Mouse (Mus musculus) macrophage (primary cell): ENCODE results near the gene Iqschfp. TPM values are rescaled to one million over a fixed set of nuclear protein-coding genes. Genes with fewer than 3 reads are reported as not detected.

Experiments used
- H3K27ac ChIP-seq: fragments of 350-480 bp; formaldehyde crosslinking; 2 replicates; pipeline ENCODE4 v1.9.0; 2021
- H3K36me3 ChIP-seq: fragments of 350-480 bp; formaldehyde crosslinking; 2 replicates; pipeline ENCODE4 v1.9.0; 2021; ENCODE audit errors: inconsistent target
- H3K4me3 ChIP-seq: fragments of 350-480 bp; formaldehyde crosslinking; 2 replicates; pipeline ENCODE4 v1.9.0; 2021; ENCODE audit errors: inconsistent target
- H3K79me2 ChIP-seq: fragments of 350-480 bp; formaldehyde crosslinking; 2 replicates; pipeline ENCODE4 v1.9.0; 2021; ENCODE audit errors: inconsistent target
- WGBS: methylation state at CpG from one replicate; pipeline ENCODE4 v1.1.7; 2026; ENCODE audit warnings: inconsistent platforms; ENCODE audit not compliant: missing documents; 5-methylcytosine and 5-hydroxymethylcytosine counted together
- polyA plus RNA-seq: library from polyadenylated mRNA; stranded (reverse); fragments of 250-400 nt; gene quantifications from 3 replicates; pipeline ENCODE4 v1.2.4, GENCODE M21; 2018; ENCODE audit warnings: inconsistent platforms

Iqschfp gene
- polyA plus RNA-seq, 1 experiment from 2014 or later, result not detected

DNA sequence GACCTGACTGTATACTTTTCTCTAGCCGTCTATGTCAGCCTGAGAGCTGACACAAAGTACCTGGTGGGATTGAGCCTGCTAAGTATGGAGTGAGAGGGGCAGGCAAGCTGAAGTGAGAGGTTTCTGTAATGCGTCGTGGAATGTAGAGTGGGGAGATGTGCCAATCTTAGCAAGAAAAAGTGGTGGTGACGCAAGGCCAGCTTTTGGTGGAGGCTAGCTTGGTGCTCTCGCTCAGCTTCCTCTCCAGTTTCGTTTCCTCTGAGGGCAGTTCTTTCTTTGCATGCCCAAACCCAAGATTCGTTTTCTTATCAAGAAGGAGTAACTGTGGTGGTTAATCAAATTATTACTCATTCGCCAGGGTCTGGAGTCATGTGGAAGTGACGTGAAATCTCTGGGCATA is 664.9 kb downstream of the Iqschfp start:
- H3K27ac ChIP-seq, result peak overlapping the region; percentile 27
- WGBS, result 9% methylated on average over 9 of the region's 9 CpGs

DNA sequence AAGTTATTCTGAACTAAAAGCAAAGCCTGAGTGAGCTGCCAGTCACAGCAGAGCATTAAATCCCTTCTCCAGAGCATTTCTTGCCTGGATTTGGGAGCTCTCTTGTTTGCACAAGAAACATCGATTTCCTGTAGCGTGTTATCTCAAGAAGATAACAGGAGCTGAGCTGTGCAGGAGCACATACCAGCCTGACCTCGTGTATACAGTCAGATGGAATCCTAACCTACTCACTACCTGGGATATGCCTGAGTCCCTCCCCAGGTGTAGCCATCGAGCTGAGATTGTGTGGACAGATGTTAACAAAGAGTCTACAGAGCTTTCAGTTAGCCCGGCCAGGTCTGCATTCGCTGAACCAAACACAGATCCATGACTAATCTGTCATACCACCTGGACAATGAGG is 666.7 kb downstream of the Iqschfp start:
- WGBS, result 85% methylated on average over 6 of the region's 6 CpGs
- H3K79me2 ChIP-seq, result no peaks in the 10 kb centered on the region

More for the DNA sequence above, 664.9 kb downstream of the Iqschfp start:
- no peaks in the 10 kb centered on the region for H3K79me2 ChIP-seq
- no peak overlapping the region for H3K4me3 ChIP-seq
- H3K36me3 ChIP-seq, result no peaks in the 10 kb centered on the region

DNA sequence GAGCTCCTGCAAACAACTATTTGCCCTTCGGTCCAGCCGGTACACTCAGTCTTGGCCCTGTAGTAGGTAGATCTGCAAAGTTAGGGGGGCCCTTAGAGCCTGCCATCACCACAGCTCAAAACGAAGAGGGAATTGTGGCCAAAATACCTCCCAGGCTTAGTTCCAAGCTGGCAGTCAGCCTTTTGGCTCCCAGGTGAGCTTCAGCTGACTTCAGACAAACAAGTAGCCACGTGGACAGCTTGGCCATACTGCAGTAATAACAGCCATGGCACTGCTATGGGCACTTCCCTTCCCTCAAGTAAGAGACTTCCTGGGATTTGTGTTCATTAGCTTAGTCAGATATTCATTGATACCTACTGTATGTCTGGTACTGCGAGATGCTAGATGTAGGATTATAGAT is 668.0 kb downstream of the Iqschfp start:
- WGBS, result 91% methylated on average over 5 of the region's 5 CpGs

More for the DNA sequence above, 666.7 kb downstream of the Iqschfp start:
- H3K27ac ChIP-seq, result no peak overlapping the region
- H3K4me3 ChIP-seq, result no peak overlapping the region
- H3K36me3 ChIP-seq, result no peaks in the 10 kb centered on the region

DNA sequence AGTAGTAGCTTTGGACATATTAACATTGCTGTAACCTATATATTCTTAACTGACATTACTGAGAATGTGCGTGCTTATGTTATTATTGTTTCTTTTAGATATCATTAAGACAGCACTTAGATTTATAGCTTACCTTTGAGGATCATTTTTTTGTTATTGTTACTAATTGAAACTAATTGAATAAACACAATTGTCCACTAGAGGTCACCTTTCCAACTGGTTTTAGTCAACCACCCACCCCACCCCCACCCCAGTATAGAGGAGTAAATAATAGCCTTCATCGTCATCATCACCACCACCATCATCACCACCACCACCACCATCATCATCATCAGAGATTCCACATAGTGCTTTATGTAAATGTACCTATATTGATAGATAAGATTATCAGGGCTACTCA is 670.8 kb downstream of the Iqschfp start:
- Histone ChIP-seq H3K4me3 (no peak overlapping the region), H3K27ac (no peak overlapping the region), H3K36me3 (no peaks in the 10 kb centered on the region), H3K79me2 (no peaks in the 10 kb centered on the region)
- WGBS, result 64% methylated on average over 2 of the region's 2 CpGs

More for the DNA sequence above, 668.0 kb downstream of the Iqschfp start:
- H3K36me3 ChIP-seq, result no peaks in the 10 kb centered on the region
- no peak overlapping the region for H3K27ac ChIP-seq
- no peaks in the 10 kb centered on the region for H3K79me2 ChIP-seq
- H3K4me3 ChIP-seq, result no peak overlapping the region

DNA sequence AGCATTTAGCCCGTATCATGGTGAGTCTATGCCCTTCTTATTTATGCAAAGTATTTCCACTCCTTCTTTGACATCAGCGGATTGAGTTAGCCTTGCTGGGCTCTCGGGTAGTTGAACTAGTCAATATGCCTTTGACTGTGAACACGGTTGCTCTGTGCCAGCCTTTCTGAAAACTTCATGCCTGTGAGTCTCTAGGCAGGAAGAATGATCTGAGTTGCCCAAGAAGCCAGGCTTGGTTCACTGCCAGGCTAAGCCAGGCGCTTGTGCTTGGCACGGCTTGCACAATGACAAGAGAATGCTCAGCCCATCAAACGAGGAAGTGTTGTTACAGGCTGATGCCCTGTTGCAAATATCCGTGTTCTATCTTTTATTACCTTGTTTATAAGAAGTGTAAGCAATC is 671.9 kb downstream of the Iqschfp start:
- Histone ChIP-seq H3K27ac (no peak overlapping the region), H3K4me3 (no peak overlapping the region), H3K36me3 (no peaks in the 10 kb centered on the region), H3K79me2 (no peaks in the 10 kb centered on the region)
- 24% methylated on average over 8 of the region's 8 CpGs for WGBS

DNA sequence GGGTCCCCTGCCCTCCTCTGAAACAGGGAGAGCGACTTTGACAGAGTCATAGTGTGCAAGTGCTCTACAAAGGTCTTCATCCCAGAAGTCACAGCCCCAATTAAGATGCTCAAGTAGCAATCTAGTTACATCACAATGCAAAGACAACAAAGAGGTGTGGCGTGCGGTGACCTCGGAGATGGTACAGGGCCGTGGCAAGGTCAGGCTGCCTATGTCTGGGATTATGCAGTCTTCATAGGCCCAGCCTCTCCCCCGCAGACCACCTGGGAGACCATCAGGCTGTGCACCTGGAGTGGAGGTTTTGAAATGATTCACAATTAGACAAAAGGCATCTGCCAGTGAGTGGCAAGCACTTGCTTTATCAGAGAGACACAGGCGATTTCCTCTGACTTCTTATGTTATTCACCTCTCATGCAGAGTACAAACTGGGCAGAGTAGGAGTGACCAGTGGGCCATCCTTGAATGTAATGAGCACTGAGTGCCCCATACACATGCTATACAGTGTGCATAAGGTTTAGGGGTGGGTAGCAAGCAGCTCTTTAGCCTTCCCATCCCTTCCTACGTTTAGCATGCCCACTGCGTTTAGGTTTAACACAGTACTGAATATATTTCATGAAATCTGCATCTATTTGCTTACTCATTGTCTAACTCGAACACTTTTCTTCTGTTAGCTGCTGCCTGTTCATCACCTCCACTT is 673.1 kb downstream of the Iqschfp start:
- Histone ChIP-seq H3K79me2 (no peaks in the 10 kb centered on the region), H3K36me3 (no peaks in the 10 kb centered on the region), H3K27ac (no peak overlapping the region), H3K4me3 (no peak overlapping the region)
- WGBS, result 94% methylated on average over 10 of the region's 10 CpGs

DNA sequence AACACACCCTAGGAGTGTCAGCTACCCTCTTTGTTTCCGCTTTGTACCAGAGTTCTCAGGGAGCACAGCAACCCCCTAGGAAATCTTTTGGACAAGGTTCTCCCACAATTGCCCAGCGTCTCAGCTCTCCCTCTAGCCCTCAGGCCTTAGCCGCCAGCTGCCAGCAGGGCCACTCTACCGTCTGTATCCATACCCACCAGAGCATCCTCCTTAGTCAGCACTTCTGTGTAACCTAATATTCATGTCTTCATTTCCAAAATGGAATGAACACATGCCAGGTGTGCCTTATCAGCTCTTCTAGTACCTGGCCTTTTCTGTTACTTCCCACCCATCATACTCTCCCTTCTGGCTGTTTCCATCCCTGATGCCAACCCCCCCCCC is 673.6 kb downstream of the Iqschfp start:
- Histone ChIP-seq H3K36me3 (no peaks in the 10 kb centered on the region), H3K27ac (no peak overlapping the region), H3K4me3 (no peak overlapping the region), H3K79me2 (no peaks in the 10 kb centered on the region)
- 94% methylated on average over 4 of the region's 4 CpGs for WGBS

DNA sequence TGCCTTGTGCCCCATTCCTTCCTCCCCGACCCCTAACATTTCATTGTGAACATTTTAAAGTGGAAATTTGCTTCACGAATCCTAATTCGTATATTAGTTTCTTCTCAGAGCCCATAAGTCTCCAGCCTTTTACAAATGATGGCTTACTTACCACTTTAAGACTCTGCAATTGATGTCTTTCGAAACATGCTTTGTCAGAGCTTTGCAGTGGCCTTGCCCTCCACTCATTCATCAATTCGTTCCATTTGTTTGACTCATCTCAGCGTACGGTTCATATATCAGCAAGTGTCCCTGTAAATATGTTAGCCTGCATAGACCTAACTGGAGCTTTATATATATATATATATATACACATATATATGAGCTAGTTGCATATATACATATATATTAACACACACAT is 675.5 kb downstream of the Iqschfp start:
- Histone ChIP-seq H3K36me3 (no peaks in the 10 kb centered on the region), H3K27ac (no peak overlapping the region), H3K4me3 (no peak overlapping the region), H3K79me2 (no peaks in the 10 kb centered on the region)
- 87% methylated on average over 7 of the region's 7 CpGs for WGBS

DNA sequence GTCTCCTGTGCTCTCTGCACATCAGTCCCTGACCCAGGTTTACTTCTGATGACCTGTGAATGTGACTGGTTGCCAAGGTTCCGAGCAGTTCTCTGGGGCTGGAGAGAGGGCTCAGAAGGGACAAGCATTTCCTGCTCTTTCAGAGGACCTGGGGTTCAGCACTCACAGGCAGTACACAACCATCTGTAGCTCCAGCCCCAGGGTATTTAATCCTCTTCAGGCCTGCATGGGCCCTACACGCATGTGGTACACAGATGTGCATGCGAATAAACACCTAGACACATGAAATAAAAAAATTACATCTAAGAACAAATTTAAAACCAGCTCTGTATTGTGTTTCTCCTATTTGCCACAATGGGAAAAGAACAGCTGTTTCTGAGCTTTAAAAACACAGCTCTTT is 676.1 kb downstream of the Iqschfp start:
- no peak overlapping the region for H3K4me3 ChIP-seq
- H3K36me3 ChIP-seq, result no peaks in the 10 kb centered on the region
- H3K27ac ChIP-seq, result no peak overlapping the region
- WGBS, result 98% methylated on average over 3 of the region's 3 CpGs
- H3K79me2 ChIP-seq, result no peaks in the 10 kb centered on the region

DNA sequence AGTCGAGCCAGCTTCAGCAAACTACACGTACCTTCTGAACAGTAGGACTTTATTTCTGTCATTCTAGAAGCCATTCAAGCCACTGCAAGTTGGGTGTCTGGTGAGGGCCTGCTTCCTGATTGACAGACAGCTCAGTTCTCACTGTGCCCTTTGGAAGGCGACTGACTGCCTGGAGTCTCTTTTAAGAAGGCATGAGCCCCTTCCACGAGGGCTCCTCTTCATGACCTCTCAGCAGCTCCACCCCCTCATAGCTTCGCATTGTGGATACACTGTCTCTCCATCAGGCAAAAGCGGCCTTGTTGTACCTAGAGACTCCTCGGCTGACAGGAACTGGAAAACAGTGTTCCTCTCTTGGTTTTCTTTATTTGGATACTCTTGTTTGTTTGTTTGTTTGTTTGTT is 676.7 kb downstream of the Iqschfp start:
- Histone ChIP-seq H3K79me2 (no peaks in the 10 kb centered on the region), H3K4me3 (no peak overlapping the region), H3K27ac (no peak overlapping the region), H3K36me3 (no peaks in the 10 kb centered on the region)
- 92% methylated on average over 7 of the region's 7 CpGs for WGBS

DNA sequence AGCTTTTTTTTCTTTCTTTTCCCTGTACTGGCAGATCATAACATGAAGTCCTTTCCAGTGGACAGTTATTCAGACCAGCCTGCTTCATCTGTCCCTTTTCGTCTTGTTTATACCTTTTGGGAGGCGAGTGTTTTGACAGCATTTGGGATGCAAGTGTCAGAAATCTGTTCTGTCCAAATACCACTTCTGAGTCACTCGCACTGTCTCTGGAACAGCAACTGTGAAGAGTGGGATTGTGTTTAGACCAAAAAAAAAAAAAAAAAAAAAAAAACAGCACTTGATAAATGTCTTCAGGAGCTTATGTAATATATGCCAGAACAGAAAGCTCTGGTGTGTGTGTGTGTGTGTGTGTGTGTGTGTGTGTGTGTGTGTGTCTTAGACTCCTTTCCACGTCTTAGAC is 678.3 kb downstream of the Iqschfp start:
- H3K4me3 ChIP-seq, result no peak overlapping the region
- no peak overlapping the region for H3K27ac ChIP-seq
- no peaks in the 10 kb centered on the region for H3K36me3 ChIP-seq
- WGBS, result 100% methylated on average over 4 of the region's 4 CpGs
- no peaks in the 10 kb centered on the region for H3K79me2 ChIP-seq

DNA sequence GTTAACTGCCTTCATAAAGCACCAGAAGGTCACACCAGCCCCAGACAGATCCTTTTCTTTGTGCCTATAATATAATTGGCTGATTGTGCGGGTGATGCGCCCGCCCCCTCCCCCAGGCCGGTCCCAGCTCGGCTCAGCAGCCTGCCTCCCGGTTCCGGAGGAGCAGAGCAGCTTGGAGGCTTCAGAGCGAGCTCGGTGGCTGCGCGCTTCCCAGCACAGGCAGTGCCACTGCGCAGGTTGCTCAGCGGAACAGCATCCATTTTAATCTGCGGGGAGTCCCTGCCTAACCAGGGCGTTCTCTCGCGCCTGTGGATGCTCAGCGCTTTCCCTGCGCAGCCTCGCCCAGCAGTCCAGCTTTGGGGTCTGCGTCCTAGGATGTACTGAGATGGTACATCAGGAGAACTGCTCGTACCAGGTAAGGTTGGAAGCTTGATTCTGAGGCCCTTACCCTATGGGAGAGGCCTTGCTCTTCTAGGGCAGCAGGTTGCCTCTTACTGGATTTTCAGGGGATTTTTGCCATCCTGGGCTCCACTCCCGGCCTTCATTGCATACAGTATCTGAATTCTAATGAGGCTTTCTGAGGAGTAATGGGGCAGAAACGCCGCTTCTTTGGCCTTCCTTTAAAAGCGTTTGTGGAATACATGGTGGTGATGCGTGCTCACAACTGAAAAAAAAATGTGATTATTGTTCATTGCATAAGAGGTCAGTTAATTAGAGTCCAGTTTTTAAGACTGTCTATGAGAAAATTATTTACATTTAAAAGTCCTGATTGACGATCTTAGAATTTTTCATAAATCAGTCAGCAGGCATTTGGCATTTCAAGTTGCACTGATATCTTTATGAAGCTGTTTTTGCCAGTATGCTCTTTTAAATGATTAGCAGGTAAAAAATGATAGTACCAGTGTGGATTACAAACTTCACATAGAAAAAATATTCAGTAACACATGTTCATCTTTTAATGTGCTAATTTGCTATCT is 680.5 kb downstream of the Iqschfp start:
- no peak overlapping the region for H3K4me3 ChIP-seq
- H3K79me2 ChIP-seq, result no peaks in the 10 kb centered on the region
- 55% methylated on average over 28 of the region's 28 CpGs for WGBS
- no peaks in the 10 kb centered on the region for H3K36me3 ChIP-seq
- no peak overlapping the region for H3K27ac ChIP-seq

DNA sequence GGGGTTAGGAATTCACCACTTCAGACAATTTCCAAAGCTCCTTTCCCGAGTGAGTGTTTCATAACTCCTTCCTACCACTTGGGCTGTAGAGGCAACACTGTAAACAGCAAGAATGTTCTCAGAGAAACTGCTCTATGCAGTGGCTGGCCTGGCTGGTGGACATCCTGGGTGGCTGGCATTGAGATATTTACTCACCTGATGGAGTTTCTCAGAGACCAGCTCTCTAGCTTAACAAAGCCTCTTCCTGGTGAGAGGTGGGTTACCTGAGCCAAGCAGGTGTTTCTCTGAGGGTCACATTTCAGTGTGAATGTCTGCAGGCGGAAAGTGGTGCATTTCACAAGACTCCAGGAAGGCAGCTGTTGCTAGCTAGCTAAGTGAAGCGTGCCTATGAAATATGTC is 681.2 kb downstream of the Iqschfp start:
- WGBS, result 70% methylated on average over 3 of the region's 3 CpGs
- Histone ChIP-seq H3K4me3 (no peak overlapping the region), H3K36me3 (no peaks in the 10 kb centered on the region), H3K79me2 (no peaks in the 10 kb centered on the region), H3K27ac (no peak overlapping the region)

DNA sequence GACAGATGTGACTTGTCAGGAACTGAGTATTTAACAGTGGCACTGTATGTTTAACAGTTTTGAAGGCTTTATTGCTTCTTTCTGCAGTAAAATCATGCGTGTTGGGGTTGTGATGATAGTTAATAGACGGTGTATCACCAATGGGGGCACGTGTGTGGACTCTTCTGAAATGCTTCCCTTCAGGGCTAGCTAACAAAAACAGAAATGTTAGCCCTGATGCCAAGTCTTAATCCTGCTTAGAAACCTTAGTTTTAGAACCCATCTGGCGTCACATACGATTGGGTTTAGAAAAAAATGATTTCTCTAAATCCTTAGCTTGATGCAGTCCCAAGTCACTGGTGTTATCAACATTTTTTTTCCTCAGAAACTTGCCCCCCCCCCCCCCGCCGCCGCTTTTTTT is 682.1 kb downstream of the Iqschfp start:
- no peak overlapping the region for H3K4me3 ChIP-seq
- WGBS, result 69% methylated on average over 5 of the region's 8 CpGs

DNA sequence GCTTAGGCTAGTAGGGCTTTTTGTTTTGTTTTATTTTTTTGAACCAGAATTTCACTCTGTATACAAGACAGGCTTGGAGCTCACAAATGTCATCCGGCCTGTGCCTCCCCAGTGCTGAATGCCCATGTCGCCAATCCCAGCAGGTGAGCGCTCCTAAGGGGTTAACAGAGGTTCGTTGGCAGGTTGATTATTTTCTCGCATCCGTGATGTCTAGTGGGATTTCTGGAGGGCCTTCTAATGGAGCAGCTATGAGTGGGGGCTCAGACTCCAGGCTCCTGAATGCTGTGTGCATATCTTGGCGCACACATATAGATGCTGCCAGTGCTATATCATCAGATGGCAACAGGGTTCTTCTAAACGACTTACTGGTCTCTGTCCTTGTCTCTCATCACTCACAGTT is 682.5 kb downstream of the Iqschfp start:
- Histone ChIP-seq H3K27ac (no peak overlapping the region), H3K36me3 (no peaks in the 10 kb centered on the region), H3K4me3 (no peak overlapping the region), H3K79me2 (no peaks in the 10 kb centered on the region)
- whole genome bisulfite sequencing, result 93% methylated on average over 8 of the region's 8 CpGs

More for the DNA sequence above, 682.1 kb downstream of the Iqschfp start:
- H3K79me2 ChIP-seq, result no peaks in the 10 kb centered on the region
- no peaks in the 10 kb centered on the region for H3K36me3 ChIP-seq
- H3K27ac ChIP-seq, result no peak overlapping the region
